Mouse (Mus musculus): ENCODE data around the gene Psmd7.

DNA sequence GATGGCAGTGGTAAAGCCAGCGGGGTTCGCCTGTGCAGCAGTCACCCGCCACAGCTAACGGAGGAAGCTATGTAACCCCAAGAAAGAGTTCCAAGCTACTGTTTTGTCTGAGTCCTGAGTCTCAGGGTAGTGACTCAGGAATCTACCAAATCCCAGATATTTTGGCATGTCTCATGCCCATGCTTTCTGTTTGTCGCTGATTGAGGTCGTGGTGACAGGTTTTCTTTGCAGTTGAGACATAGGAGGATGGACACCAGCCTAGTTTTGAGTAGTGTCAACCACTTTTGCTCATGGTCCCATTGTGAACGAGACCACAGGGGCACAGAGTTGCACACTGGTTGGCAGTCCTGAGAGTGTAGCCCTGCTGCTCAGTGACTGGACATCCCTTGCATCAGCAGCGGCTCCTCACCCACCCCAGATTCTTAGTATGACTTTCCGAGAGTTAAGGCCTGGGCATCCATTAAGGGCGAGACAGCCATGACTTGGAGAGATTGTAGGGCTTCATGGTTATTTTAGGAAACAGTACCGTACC, 42.6 kb downstream of the Psmd7 start:
- TF ChIP-seq GATA1 (IDR thresholded peaks at IDR 0.05; ENCODE audit: low read length): no peak
- no peak for TF ChIP-seq TAL1 (IDR thresholded peaks at IDR 0.05; ENCODE audit: low read length)

Measured in erythroblast, embryonic 14.5 days (primary cell).